Mouse (Mus musculus): ENCODE results near the gene Slc44a1. TPM values are rescaled to one million over a fixed set of nuclear protein-coding genes. Genes with fewer than 3 reads are reported as not detected.

The Slc44a1 gene
- polyA plus RNA-seq, 1 experiment from 2014 or later: 8.9 TPM

DNA sequence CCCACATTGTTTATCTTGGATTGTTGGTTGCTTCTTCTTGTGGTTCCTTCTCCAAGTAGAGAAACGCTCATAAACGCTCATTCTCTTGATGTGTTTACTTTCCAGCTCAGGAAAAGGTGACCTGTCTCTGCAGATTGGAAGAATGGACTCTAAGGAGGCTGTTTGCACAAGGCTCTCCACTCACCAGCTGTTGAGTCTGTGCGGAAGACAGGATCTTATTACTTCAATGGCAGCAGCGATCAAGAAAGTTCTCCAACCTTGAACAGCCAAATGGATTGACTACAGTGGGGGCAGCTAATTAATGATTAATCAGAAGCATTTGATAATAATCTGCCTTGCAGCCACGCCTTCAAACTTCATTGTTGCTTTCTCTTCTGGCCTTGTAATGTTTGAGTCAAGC, 181.3 kb downstream of the Slc44a1 start:
- H3K4me1 ChIP-seq (replicated peaks): no peaks in the 10 kb centered on the region
- 35% methylated on average over 5 of the region's 5 CpGs for WGBS (ENCODE audit: insufficient replicate concordance)
- no peak overlapping the region for H3K4me3 ChIP-seq (replicated peaks)
- H3K9me3 ChIP-seq (replicated peaks): no peaks in the 10 kb centered on the region
- DNase-seq (no peak), ATAC-seq (ENCODE audit: low read depth) (no peak)
- H3K27ac ChIP-seq: no peak overlapping the region
- H3K27me3 ChIP-seq: no peaks in the 10 kb centered on the region
- H3K9ac ChIP-seq: no peak overlapping the region
- H3K4me2 ChIP-seq: no peak overlapping the region
- H3K36me3 ChIP-seq: no peaks in the 10 kb centered on the region

DNA sequence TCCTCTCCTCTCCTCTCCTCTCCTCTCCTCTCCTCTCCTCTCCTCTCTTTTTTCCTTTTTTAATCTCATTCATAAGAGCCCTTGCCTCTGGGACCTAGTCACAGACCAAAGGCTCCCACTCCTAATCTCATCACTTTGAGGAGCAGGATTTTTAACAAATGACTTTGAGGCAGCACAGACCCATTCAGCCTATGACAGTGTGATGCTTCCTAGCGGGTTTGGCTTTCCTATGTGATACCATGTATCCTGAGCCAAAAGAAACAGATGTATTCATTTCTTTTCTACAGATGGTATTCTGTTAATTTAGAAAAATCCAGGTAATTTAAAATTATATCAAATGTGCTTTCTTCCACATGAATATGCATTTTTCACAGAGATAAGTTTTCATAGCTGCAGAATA, 183.5 kb downstream of the Slc44a1 start:
- Histone ChIP-seq H3K27ac (no peak overlapping the region), H3K36me3 (no peaks in the 10 kb centered on the region), H3K9ac (no peak overlapping the region), H3K27me3 (no peaks in the 10 kb centered on the region), H3K4me1 (replicated peaks) (no peaks in the 10 kb centered on the region), H3K4me3 (replicated peaks) (no peak overlapping the region), H3K9me3 (replicated peaks) (no peaks in the 10 kb centered on the region), H3K4me2 (no peak overlapping the region)
- WGBS (ENCODE audit: insufficient replicate concordance): 51% methylated on average over 1 of the region's 1 CpGs
- DNase-seq: no peak
- no peak for ATAC-seq (ENCODE audit: low read depth)

GRCm38 (mm10) chr4:53624816-53625215, 184.6 kb downstream of the Slc44a1 start:
- Histone ChIP-seq H3K36me3 (no peaks in the 10 kb centered on the region), H3K9me3 (replicated peaks) (no peaks in the 10 kb centered on the region), H3K4me2 (no peak overlapping the region), H3K4me1 (replicated peaks) (no peaks in the 10 kb centered on the region), H3K4me3 (replicated peaks) (no peak overlapping the region), H3K27ac (no peak overlapping the region), H3K27me3 (peaks cover 8% of the 10 kb centered on the region), H3K9ac (no peak overlapping the region)
- no peak for DNase-seq
- 56% methylated on average over 4 of the region's 4 CpGs for whole genome bisulfite sequencing (ENCODE audit: insufficient replicate concordance)
- no peak for ATAC-seq (ENCODE audit: low read depth)

DNA sequence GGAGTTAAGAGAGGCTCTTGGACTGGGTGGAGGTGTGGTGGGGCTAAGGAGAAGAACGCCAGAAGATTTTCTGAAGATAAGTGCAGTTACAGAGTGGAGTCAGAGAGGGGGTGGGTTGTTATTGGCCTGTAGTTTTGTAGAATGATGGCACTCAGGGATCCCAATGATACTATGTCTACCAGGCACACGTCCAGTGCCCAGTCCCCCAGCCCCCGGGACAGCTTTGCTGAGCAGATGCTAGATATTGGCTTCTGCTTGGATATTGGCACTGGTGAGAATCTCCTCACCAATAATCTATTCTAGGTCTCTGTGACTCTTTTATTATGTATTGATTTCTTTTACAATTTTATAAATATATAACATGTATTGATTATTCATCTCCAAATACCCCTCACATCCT, 185.1 kb downstream of the Slc44a1 start:
- Histone ChIP-seq H3K27ac (no peak overlapping the region), H3K4me2 (no peak overlapping the region), H3K36me3 (no peaks in the 10 kb centered on the region), H3K4me1 (replicated peaks) (no peaks in the 10 kb centered on the region), H3K27me3 (peaks cover 12% of the 10 kb centered on the region), H3K9ac (no peak overlapping the region), H3K4me3 (replicated peaks) (no peak overlapping the region), H3K9me3 (replicated peaks) (no peaks in the 10 kb centered on the region)
- ATAC-seq (ENCODE audit: low read depth) (no peak), DNase-seq (no peak)
- WGBS (ENCODE audit: insufficient replicate concordance): 44% methylated on average over 3 of the region's 3 CpGs

GRCm38 (mm10) chr4:53628924-53629323, 188.7 kb downstream of the Slc44a1 start:
- no peak for DNase-seq
- Histone ChIP-seq H3K9ac (no peak overlapping the region), H3K4me3 (replicated peaks) (no peak overlapping the region)

GRCm38 (mm10) chr4:53630963-53631315, 190.7 kb downstream of the Slc44a1 start:
- no peaks in the 10 kb centered on the region for H3K36me3 ChIP-seq
- H3K27ac ChIP-seq: no peak overlapping the region
- 0 out of 2 replicates have a peak, but pooled peaks cover 6% of the 10 kb centered on the region for H3K4me1 ChIP-seq (replicated peaks)
- DNase-seq (no peak), ATAC-seq (ENCODE audit: low read depth) (no peak; the same call in none of the 2 replicates)
- peak overlapping the region; percentile 71 for H3K4me2 ChIP-seq
- WGBS (ENCODE audit: insufficient replicate concordance): 12% methylated on average over 12 of the region's 12 CpGs
- peaks cover 30% of the 10 kb centered on the region for H3K27me3 ChIP-seq
- no peaks in the 10 kb centered on the region for H3K9me3 ChIP-seq (replicated peaks)
- H3K4me3 ChIP-seq (replicated peaks): peak overlapping the region; percentile 66
- no peak overlapping the region; the same call in 1 of the 2 replicates for H3K9ac ChIP-seq

More at GRCm38 (mm10) chr4:53628924-53629323, 188.7 kb downstream of the Slc44a1 start:
- H3K4me2 ChIP-seq: no peak overlapping the region
- peaks cover 30% of the 10 kb centered on the region for H3K27me3 ChIP-seq
- H3K9me3 ChIP-seq (replicated peaks): no peaks in the 10 kb centered on the region
- no peak for ATAC-seq (ENCODE audit: low read depth)
- no peaks in the 10 kb centered on the region for H3K36me3 ChIP-seq
- H3K4me1 ChIP-seq (replicated peaks): 0 out of 2 replicates have a peak, but pooled peaks cover 6% of the 10 kb centered on the region
- H3K27ac ChIP-seq: no peak overlapping the region
- 25% methylated on average over 4 of the region's 4 CpGs for WGBS (ENCODE audit: insufficient replicate concordance)

- H3K4me2 ChIP-seq: peak within 1 kb of the TSS; percentile 71
- 0 out of 2 replicates have a peak, but pooled peaks cover 6% of the 10 kb centered on the region for H3K4me1 ChIP-seq (replicated peaks)
- ATAC-seq (ENCODE audit: low read depth): peak; percentile 73
- H3K36me3 ChIP-seq: no peaks in the 10 kb centered on the region
- H3K9me3 ChIP-seq (replicated peaks): no peaks in the 10 kb centered on the region
- peak within 1 kb of the TSS; percentile 58 for H3K9ac ChIP-seq
- peak; percentile 5 for DNase-seq
- under 1% methylated on average over 74 of the region's 88 CpGs for WGBS (ENCODE audit: insufficient replicate concordance)
- peak within 1 kb of the TSS; percentile 66 for H3K4me3 ChIP-seq (replicated peaks)
- no peak within 1 kb of the TSS for H3K27ac ChIP-seq
- H3K27me3 ChIP-seq: peaks cover 30% of the 10 kb centered on the region
Measured at GRCm38 (mm10) chr4:53631316-53632010, 191.2 kb downstream of the Slc44a1 start, which contains the start of gene Fsd1l. Fsd1l (plus strand) TSS chr4:53631471.

DNA sequence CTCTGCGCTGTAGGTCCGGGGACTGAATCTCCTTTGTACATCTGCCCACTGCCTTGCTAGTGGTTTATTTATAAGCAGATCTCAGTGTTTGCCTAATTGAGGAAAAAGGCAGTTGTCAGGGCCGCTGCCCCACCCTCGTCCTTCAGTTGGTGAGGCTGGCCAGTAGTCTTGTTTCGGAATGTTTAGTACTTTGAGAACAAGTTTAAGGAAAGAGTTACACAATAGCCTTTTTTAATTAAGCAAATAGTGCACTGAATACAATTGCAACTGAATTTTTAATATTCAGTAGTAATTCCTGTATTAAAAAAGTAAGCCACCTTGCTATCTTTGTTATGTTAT, 191.8 kb downstream of the Slc44a1 start:
- Histone ChIP-seq H3K9me3 (replicated peaks) (no peaks in the 10 kb centered on the region), H3K4me2 (peak overlapping the region; percentile 71), H3K27ac (no peak overlapping the region), H3K36me3 (no peaks in the 10 kb centered on the region), H3K4me1 (replicated peaks) (0 out of 2 replicates have a peak, but pooled peaks cover 6% of the 10 kb centered on the region), H3K27me3 (peaks cover 30% of the 10 kb centered on the region), H3K4me3 (replicated peaks) (peak overlapping the region; percentile 66), H3K9ac (peak overlapping the region; percentile 58)
- ATAC-seq (ENCODE audit: low read depth) (no peak; the same call in 1 of the 2 replicates), DNase-seq (no peak)
- WGBS (ENCODE audit: insufficient replicate concordance): 8% methylated on average over 5 of the region's 5 CpGs

- 0 out of 2 replicates have a peak, but pooled peaks cover 6% of the 10 kb centered on the region for H3K4me1 ChIP-seq (replicated peaks)
- peaks cover 17% of the 10 kb centered on the region for H3K27me3 ChIP-seq
- no peaks in the 10 kb centered on the region for H3K9me3 ChIP-seq (replicated peaks)
- ATAC-seq (ENCODE audit: low read depth) (no peak), DNase-seq (no peak)
- H3K27ac ChIP-seq: no peak overlapping the region
- H3K36me3 ChIP-seq: no peaks in the 10 kb centered on the region
- no peak overlapping the region for H3K4me2 ChIP-seq
- H3K4me3 ChIP-seq (replicated peaks): no peak overlapping the region
- WGBS (ENCODE audit: insufficient replicate concordance): 69% methylated on average over 3 of the region's 3 CpGs
- no peak overlapping the region for H3K9ac ChIP-seq
Measured at GRCm38 (mm10) chr4:53635336-53635735, 195.1 kb downstream of the Slc44a1 start.

GRCm38 (mm10) chr4:53637269-53637909, 197.2 kb downstream of the Slc44a1 start:
- Histone ChIP-seq H3K4me2 (no peak overlapping the region), H3K9me3 (replicated peaks) (no peaks in the 10 kb centered on the region), H3K4me1 (replicated peaks) (no peaks in the 10 kb centered on the region), H3K27ac (no peak overlapping the region), H3K36me3 (no peaks in the 10 kb centered on the region), H3K4me3 (replicated peaks) (no peak overlapping the region), H3K9ac (no peak overlapping the region), H3K27me3 (no peaks in the 10 kb centered on the region)
- ATAC-seq (ENCODE audit: low read depth) (no peak), DNase-seq (no peak)
- WGBS (ENCODE audit: insufficient replicate concordance): 61% methylated on average over 7 of the region's 7 CpGs

DNA sequence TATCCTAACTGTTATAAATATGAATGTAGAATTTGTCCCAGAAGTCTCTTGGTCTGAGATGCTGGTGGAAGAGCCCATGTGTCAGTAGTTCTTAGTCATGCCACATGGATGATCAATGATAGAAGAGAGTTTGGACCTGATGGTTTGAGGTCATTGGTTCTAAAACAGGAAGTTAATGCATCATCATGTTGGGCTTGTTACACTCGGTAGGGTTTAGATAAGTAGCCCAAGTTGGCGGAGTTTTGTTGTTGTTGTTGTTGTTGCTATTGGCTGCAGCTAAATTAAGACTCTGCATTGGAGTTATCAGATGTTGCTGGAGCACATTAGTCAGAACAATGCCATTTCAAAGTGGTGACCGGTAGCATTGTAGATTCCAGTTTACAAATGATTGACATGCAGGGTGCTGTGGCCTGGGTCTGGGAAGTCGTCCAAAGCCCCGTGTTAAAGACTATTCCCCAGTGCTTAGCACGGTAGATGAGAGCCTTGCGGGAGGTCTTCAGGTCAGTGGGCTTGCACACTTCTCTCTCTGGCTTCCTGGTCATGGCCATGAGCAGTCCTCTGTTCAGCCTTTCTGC, 198.4 kb downstream of the Slc44a1 start:
- no peak overlapping the region for H3K4me2 ChIP-seq

More for the DNA sequence above, 198.4 kb downstream of the Slc44a1 start:
- ATAC-seq (ENCODE audit: low read depth) (no peak), DNase-seq (no peak)
- Histone ChIP-seq H3K9ac (no peak overlapping the region), H3K4me3 (replicated peaks) (no peak overlapping the region), H3K27me3 (no peaks in the 10 kb centered on the region), H3K9me3 (replicated peaks) (no peaks in the 10 kb centered on the region), H3K27ac (no peak overlapping the region), H3K36me3 (no peaks in the 10 kb centered on the region), H3K4me1 (replicated peaks) (no peaks in the 10 kb centered on the region)
- 45% methylated on average over 7 of the region's 7 CpGs for WGBS (ENCODE audit: insufficient replicate concordance)
